Mouse (Mus musculus) layer of hippocampus, postnatal 10 days (tissue): ENCODE data around the gene Mettl27. TPM values are rescaled to one million over a fixed set of nuclear protein-coding genes. Genes with fewer than 3 reads are reported as not detected.
"Not testable (repeated sequence)": the region's sequence is repeated elsewhere in the genome, so short reads cannot be mapped to it uniquely, and the experiment has no call there.

ENCODE experiments used
- DNase-seq, 2 experiments: peaks; one replicate each; pipeline ENCODE4 v3.0.0; 2021; ENCODE audit warnings: low spot score in 2 of 2
- total RNA-seq, 2 experiments: library from RNA; stranded (reverse); gene quantifications; 2 replicates each; pipeline ENCODE4 v1.2.3; 2021

Mettl27 gene
- total RNA-seq, 2 experiments from 2014 or later = 9.3 to 10.8 TPM

DNA sequence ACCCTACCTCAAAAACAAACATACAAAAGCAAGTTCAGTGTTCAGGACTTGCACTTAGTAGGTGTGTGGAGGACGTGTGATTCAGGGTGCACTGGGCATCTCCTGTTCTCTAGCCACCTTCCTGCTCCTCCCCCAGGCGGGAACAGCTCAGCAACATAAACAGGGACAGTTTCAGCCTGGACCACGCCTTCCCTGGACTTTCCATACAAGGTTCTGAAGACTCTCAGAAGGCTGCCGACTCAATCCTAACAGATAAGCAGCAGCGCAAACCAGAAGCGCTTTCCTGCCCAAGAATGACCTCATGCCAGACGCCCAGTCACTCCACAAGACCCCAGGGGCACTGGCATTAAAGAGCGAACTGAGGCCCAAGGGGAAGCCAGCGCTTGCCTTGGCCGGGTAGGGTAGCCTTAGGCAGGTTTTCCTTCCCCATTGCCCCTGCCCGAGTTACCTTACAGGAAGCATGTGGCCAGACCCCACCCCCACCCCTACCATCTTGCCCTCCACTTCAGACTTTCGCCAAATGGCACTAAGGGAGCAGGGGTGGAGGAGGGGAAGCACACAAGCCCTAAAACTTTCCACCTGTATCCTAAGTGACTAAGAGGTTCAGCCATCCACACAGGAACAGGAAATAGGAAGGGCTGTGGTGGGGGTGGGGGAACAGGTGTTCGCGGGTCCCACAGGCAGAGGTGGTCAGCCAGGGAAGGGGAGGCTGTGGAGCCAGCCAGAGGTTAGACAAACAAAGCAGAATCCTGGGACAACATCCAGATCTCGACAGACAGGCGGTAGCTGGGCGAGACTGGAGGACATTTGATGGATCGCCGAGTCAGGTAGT, 19.1 kb downstream of the Mettl27 start:
- no peak for DNase-seq

DNA sequence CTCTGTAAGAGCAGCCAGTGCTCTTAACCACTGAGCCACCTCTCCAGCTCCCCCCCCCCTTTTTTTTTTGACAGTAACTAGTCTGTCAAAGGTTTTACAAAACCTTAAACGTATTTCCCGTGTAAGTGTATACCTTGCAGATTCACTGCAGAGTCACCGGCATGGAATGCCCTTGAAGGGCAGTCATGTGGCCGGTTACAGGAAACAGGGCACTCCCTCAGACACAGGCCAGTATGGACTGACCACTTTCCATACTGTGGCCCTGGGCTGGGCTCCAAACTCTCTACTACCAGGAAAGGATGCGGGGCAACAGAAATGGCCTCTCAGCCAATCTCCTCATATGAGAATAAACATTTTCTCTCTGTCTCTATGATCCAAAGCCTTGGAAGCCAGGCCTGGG, 23.3 kb downstream of the Mettl27 start:
- no peak for DNase-seq

DNA sequence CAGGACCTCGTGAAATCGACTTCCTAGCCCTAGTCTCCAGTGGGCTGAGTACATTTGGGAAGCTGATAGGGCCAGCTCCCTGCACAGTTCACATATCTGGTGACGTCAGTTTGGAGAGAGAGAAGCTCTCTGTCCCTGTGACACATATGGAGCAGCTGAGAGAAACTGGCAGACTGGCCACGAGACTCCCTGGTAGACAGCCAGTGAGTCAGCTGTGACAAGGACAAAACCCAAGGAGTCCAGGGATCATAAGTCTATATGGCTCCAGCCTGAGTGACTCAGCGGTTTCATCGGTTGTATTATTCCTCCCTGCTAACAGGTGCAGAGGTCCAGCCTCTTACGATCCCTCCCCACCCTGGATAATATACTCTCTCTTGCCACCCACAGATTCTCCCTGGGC, 26.9 kb downstream of the Mettl27 start:
- DNase-seq = no peak

DNA sequence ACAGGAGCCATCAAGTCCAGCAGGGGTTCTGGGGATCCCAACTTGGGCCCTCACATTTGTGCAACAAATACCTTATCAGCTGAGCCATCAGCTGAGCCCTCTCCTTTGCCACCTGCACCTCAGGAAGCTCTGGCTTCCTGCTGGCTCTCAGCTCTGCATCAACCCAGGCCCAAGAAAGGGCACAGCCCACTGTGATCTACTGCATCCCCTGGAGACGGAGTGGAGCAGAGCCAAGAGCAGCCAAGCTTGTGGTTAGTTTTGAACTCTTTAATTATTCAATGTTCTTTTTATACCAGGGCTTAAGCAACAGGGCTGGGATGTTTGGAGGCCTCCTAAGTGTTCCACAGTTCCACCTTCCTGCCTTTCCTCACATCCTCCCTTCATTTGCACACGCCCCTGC, 28.3 kb downstream of the Mettl27 start:
- no peak for DNase-seq

DNA sequence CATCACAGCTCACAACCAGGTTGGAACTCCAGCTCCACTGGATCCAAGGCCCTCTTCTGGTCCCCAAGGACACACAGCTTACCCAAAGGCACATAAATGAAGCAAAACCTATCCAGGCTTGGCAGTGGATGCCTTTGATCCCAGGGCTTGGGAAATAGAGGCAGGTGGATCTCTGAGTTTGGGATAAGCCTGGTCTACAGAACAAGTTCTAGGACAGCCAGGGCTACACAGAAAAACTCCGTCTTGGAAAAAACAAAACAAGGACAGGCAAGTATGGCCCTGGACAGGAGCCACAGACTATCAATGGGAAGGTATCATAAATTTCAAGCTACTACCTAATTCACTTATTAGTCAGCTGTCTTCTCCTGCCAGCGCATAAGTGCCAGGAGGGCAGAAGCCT, 29.4 kb downstream of the Mettl27 start:
- no peak for DNase-seq

DNA sequence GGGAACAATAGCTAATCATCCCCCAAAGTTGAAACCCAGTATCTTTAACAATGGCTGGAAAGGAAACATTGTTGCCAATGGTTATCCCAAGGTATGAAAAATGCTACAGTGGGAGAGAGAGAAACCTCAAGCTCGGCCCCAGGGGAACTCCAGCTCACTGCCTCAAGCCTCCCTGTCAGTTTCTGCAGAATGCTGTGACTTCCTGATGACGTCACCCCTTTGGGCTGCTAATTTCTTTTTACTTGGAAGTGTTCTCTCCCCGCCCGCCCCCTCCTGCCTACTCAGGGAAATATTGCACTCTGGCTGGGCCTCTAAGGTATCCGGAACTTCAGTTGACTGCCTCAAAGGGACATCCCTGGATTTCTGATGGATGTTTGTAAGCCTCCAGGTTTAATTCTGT, 31.4 kb downstream of the Mettl27 start:
- no peak for DNase-seq

DNA sequence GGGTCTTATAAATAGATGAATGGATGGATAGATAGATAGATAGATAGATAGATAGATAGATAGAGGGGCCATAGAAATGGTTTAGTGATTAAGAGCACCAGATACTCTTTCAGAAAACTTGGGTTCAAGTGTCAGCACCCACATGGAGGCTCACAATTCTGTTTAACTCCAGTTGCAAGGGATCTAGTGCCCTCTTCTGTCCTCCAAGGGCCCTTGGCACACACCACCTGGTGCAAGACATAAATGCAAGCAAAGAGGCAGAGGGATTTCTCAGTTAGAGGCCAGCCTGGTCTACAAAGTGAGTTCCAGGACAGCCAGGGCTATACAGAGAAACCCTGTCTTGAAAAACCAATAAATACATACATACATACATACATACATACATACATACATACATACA, 32.5 kb downstream of the Mettl27 start:
- DNase-seq = not testable (repeated sequence)

DNA sequence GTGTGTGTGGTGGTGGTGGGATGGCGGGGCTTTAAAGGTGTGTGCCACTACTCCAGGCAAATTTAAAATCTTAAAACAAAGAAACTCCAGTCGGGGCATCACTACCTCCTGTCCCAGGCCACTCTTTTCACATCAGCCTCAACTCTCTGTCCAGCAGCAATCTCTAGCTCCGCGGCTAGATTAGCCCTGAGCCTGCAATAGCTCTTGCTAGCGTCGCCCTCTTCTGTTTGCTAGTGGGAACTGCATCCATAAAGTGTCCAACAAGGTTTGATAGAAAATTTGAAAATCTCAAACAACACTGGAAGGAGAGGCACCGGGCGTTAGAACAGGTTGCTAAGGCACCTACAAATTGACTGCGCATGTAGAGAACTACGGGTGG, 33.3 kb downstream of the Mettl27 start:
- peak; percentile 78 to 80 for DNase-seq

DNA sequence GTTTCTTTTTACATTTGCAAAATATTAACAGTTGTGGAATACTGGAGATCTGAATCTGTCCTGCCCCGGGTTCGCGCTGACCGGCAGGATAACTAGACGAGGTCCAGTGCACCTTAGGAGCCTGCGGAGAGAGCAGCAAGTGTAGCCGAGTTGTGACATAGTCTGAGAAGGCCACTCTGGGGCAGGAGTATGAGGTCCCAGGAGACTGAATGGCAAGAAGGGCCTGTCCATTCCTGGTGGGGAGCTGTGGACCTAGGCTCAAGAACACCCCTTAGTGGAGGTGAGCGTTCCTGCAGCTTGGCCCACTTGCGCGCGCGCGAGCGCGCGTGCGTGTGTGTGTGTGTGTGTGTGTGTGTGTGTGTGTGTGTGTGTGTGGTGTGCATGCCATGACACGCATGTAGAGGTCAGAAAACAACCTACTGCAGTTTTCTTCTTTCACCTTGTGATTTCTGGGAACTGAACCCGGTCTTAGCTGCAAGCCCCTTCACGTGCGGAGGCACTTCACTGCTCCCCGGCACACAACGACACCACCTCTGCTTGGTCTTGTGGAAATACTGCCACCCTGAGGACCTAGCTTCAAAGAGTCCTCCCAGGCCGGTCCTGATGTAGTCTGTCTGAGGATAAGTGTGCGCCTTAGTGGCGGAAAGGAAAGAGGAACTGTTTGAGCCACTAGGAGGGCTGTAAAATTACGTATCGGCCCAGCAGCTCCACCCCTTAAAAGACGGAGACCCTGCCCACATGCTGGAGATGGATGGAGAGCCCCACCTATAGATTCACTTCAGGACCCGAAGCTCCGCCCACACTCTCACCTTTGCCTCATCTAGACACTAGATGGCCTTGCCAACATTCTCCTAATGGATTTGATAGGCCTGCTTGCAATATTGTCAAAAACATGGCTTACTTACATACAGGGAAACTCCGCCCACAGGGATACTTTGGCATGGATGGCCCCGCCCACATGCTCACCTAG, 34.0 kb downstream of the Mettl27 start:
- peak; percentile 46 to 60 for DNase-seq

DNA sequence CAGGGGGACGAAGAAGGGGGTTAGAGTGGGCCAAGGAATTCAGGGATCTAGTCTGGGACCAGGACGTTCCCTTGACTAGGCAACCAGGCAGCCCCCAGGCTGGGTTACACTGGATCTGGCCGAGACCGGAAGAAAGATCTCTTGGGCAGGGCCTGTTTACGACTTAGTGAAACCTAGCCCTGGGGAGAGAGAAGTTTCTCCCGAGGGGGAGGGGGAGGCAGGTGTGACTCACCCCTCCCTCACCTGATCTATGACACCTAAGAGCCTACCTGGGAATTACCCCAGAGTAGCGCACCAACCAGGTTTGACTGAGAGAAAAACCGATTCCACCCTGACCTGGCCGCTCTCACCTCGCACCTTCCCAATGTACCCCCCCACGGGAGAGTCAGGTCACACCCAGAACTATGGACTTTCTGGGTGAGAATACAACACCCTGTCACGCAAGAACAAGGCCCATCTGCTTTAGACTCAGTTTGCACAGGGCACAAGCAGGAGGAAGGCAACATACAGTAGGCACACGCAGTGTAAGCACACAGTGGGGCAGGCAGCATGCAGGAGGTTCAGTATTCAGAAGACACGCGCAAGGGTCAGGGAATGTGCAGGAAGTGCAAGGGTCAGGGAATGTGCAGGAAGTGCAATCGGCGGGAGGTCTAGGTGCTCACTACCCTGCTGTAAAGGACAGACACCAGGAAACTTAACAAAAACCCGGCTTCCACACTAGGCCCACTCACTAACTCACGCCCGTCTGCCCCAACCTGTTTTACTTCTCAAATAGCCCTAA, 35.2 kb downstream of the Mettl27 start:
- DNase-seq = no peak

DNA sequence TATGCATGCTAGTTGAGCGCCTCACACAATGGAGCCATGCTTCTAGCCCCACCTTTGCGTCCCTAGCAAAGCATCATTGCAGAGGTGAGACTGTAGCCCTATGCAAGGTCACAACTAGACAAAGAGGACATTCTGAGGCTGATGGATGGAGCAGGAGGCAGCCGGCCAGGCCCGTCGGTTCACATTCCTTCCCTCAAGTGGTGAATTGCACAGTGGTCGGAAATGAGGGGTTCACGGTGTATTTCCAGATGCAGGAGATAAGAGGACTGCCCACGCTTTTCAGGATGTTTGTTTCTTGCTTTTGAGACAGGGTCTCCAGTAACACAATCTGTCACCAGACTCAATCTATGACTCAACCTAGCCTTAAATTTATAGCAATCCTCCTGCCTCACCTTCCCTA, 38.5 kb downstream of the Mettl27 start:
- no peak for DNase-seq

DNA sequence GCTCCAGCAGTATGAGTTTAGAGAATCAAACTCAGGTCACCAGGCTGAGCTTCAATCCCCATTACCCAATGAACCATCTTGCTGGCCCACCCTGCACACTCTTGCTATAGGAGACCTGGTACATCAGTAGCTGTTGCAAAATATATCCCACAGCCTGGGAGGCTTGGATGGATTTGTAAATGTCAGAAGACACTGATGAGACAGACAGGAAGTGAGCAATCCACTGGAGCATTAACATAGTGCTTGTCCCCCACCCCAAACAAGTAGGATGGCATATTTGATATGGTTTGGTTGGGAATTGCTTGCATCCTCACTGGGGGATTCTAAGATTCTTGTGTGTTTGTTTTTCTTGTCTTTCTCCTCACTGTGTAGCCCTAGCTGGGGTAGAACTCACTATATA, 40.9 kb downstream of the Mettl27 start:
- DNase-seq = no peak

DNA sequence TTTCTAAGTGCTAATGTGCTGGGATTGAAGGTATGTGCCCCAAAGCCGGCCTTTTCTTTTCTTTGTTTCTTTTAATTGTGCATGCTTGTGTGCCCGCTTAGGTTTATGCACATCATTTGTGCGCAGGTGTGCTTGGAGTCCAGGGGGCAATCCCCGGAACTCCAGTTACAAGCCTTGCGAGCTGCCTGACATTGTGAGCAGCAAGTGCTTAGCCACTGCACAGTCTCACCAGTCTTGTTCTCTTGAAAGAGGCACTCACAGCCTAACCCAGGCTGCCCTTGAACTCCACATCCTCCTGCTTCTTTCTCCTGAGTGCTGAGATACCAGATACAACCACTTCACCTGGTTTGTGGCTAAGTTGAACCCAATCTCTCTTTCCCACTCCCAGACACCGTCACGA, 41.4 kb downstream of the Mettl27 start:
- DNase-seq = no peak

DNA sequence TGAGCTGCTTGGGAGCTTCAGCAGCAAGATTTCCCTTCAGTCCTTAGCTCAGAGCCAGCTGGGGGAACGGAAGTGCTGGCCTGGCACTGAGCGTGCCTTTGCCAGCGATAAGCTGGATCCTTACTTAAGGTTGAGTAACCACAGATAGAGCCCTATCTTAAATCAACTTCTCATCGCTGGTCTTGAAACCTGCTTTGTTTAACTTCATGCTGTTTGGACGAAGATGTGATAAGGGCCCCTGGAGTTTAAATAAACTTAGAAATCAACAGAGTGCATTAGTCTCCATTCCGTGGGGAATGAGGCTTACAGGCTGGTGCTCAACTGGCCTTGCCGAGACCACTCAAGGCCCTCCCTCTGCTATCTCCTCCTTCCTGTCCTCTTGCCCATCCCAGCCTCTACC, 42.1 kb downstream of the Mettl27 start:
- DNase-seq = no peak

DNA sequence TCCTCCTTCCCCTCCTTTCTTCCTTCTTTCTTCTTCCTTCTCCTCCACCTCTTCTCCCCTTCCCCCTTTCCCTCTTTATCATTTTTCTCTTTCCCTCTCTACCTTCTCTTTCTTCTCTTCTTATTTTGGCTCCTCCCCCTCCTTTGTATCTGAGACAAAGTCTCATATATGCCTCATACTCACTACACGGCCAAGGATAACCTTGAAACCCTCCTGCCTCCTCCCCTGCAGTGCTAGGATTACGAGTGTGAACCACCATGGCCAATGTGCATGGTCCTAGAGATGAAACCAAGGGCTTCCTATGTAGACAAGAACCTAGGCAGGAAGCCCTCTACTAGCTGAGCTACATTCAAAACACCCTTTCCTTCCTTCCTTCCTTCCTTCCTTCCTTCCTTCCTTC, 42.8 kb downstream of the Mettl27 start:
- DNase-seq = no peak

DNA sequence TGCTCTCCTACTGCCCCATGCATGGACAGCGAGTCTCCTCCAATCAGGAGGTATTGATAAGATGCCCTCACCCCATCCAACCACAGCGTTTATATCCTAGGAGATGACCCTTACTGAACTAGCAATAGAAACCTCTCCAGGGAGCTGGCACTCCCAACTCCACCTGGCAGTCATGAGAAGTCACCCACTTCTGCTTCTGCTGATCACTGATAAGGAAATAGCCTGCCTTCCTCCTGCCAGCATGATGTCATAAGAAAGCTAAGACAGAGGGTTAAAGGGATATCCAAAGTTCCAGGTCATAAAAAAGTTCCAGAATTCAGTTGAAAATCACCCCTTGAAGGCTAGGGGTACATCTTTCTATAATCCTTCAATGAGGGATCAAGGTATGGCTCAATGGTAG, 44.0 kb downstream of the Mettl27 start:
- no peak for DNase-seq

DNA sequence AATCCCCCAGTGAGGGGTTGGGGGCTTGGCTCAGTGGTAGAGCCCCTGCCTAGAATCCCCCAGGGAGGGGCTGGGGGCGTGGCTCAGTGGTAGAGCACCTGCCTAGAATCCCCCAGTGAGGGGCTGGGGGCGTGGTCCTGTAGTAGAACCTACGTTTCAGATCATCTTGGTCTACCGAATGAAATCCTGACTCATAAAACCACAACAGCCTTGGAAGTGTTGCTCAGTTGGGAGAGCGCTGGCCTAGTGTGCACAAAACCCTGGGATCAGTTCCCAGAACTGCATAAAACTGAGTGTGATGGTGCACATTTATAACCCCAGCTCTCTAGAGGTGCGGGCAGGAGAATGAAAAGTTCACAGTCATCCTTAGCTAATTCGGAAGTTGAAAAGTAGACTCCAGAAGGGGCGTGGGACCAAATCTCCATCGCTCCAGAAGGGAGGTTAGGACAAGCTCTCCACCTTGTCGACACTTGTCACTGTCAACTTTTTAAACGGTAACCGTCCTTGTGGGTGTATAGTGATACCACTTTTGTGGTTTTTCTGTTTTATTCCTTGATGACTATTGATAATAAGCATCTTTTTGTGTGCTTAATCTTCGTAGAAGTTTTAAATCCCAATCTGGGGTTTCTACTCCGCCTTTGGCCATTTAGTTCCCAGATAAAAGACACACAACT, 44.5 kb downstream of the Mettl27 start:
- DNase-seq = no peak

DNA sequence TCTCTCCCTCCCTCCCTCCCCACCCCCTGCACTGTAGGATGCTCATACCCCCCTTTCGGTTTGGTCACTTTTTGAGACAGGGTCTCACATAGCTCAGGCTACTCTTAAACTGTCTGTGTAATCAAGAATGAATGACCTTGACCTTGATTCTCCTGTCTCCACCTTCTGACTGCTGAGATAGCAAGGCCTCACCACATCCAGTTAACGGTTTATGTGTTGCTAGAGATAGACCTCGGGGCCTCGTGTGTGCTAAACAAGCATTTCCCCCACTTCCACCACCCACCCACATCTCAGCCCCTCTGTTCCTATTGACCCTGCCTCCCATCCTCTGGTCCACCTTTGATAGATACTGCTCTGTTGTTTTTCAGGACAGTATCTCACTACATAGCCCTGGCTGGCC, 45.7 kb downstream of the Mettl27 start:
- no peak for DNase-seq

DNA sequence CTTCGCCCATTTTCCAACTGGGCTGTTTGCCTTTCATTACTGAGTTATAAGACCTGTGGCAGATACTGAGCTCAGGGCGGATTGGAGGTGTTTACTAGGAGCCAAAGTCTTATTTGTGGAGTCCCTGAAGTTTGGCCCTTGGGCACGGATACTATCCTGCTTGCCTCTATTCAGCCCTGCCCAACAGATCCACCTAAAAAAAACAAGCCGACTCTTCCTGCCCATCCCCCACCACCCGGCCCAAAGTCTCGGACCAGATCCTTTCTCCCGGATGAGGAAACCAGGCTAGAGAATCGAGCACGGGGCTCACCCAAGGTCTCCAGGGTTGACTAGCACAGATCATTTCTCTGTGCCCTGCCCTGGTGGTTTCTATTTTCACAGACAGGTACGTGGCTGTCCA, 49.0 kb downstream of the Mettl27 start:
- no peak for DNase-seq

DNA sequence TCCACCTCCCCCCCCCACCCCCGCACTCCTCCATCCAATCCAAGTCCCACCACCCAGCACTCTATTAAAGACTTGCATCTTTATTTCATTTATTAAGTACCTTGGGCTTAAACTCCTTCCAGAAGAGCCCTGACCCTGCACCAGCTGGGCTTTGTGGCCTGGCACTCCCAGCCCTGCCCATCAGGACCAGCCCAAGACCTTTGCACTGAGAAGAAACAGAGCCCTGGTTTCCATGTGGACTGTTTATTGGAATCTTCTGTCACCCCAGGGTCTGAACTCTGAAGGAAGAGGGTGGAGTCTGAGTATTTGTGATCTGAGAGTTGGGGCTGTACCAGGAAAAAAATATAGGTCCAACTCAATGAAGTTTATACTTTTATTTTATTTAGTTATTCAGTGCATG, 50.9 kb downstream of the Mettl27 start:
- DNase-seq = no peak

DNA sequence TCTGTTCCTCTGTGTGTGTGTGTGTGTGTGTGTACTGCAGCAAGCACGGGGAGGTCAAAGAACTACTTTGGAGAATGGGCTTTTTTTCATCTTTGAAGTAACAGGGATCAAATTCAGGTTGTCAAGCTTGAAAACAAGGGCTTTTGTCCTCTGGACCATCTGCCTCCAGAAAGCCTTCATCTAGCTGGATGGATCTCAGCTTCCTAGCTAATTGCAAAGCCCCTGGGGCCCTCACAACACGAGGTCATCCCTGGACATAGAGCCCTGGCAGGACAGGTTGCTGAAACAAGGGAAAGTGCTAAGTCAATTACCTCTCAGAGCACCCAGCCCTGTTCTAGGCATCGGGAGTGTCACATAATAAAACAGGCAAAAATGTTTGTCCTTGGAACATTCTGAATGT, 51.6 kb downstream of the Mettl27 start:
- DNase-seq = no peak
